Mouse (Mus musculus) granulocyte monocyte progenitor cell, adult 5-6 weeks (primary cell): ENCODE measurements at regions not wholly inside any gene's neighbourhood (a gene's known extent, or its start where the extent isn't known, plus 50 kb on each side); places are given as distances from the start of the nearest gene placed in this dataset.
A peak's percentile ranks its signal among the peaks of the same experiment; 100 is the strongest.

ENCODE experiments used
- ATAC-seq: replicated peaks from 2 replicates; pipeline ENCODE4 v1.8.0; 2016; ENCODE audit warnings: mild to moderate bottlenecking, moderate TSS enrichment, inconsistent platforms; ENCODE audit not compliant: poor library complexity, severe bottlenecking

DNA sequence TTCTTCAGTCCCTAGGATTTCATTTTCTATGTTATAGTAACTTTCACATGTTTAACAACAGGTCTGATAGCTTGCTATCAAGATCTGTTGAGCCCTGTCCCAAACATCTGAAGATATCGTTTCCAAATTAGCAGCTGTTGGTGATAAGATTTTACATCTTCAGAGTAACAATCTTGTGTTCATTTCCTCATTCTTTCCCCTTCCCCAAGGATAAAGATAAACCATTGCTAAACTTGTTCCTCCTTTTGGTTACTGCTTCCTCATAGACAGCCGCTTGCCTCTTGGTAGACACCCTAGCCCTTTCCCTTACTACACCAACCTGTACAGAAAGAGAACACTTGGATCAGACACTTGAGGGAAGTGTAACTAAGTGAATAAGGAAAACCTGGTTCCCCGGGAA, 58.6 kb downstream of the Kcnrg start:
- peak; percentile 98 for ATAC-seq

DNA sequence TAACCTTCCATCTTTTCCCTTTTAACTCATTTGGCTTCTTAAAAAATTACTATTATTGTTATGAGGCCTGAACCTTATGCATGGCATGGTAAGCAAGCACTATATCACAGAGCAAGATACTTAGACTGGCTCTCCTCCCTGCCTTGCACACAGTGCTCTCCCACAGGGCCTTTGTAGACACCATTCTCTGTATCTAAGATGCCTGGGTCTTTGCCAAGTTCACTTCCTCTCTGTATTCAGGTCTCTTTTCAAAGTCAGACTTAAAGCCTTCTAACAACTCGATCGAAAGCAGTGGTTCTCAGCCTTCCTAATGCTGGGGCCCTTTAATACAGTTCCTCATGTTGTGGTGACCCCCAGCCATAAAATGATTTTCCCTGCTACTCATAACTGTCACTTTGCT, 65.9 kb downstream of the Kcnrg start:
- ATAC-seq = peak; percentile 40

DNA sequence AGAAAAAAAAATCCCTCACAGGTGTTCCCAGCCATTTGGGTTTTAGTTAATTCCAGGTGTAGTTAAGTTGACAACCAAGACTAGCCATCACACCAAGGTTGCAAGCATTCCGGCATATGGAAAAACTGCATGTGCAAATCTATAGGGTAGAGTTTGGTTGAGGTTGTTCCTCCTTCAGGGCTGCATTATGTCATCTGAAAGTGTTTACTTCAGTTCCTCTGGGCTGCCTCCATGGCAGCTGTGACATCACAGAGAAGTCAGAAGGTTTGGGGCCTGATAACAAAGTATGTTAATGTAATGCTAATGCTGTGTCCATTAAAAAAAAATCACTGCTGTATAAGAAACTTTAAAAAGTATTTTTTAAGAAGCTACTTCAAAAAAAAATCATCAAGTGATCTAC, 70.8 kb downstream of the Kcnrg start:
- no peak for ATAC-seq

DNA sequence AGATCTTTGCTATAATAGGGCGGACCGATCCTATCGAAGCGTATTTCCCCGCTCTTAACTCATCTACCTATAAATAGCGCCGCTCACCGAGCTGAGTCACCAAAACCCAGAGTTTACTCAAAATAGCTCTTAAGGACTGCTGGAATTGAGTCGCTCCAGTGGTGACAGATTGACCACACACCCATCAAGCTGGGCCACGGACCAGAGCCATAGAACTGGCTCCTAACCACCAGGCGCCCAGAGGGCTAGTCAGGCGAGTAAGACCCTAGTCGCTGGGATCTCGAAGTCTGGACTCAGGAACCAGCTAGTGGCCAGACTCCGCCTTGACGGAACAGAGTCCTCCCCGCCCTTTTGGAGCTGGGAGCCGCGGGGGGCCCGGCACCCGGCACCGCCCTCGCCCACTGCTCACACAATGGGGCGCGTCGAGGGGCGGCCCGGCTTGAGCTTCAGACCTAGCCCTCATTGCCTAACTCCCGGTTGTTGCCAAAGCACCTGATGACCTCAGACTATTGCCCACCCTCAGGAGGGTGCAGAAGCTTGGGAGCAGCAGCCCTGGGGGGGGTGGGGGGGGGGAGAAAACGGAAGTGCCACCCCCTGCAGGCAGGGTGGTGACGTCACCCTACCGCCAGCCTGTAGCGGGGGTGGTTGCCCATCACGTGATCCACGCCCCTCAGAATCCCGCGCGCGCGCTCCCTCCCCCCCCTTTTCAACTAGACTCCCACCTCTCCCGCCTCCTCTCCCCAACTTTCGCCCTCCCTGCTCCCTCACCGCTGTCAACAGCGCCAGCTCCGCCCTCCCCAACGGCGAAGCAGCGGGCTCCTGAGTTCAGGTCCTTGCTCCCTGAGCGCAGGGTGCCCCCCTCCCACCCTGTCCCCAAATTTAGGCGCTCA, 73.8 kb downstream of the Kcnrg start:
- peak; percentile 66 for ATAC-seq

DNA sequence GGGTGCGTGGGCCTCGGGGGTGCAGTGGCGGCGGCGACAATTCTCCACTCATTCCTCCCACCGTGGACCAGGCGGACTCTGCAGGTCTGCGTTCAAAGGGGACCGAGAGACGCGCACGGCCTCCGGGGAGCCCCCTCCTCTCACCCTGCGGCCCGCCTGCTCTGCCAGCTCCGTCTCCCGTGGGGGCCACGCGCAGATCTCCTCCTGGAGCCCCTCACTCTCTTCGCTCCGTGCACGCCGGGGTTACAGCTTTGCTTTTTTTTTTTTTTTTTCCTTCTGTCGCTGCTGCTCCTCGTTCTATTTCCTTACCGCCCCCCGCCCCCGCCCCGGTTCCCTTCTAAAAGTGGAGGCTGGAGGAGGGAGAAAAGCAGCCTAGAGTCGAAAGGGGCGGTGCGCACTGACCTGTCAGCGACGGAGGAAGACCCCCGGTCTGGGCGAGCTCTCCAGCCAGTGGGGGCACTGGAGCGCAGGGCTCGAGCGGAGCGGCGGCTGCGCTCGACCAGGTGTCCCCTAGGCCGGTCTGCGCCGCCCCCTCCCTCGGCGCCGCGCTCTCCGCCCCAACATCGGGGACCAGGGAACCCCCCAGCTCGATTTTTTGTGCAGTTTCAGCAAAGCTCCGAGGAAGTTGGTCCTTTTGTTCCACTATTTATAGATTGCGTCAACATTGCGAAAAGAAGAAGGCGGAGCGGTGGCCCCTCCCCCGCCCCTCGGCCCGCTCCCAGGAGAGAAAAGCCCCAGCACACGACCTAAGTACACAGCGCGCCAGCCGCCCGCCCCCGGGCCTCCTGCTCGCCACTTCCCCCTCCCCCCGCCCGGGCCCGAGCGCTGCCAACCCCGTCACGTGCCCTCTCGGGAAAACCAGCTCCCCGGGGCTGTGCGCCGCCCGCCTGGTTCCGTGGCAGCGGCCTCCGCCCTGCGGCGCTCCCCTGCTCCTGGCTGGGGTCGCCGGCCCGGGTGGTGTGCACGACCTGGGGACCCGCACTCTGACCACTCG, 74.7 kb downstream of the Kcnrg start:
- peak; percentile 49 for ATAC-seq

DNA sequence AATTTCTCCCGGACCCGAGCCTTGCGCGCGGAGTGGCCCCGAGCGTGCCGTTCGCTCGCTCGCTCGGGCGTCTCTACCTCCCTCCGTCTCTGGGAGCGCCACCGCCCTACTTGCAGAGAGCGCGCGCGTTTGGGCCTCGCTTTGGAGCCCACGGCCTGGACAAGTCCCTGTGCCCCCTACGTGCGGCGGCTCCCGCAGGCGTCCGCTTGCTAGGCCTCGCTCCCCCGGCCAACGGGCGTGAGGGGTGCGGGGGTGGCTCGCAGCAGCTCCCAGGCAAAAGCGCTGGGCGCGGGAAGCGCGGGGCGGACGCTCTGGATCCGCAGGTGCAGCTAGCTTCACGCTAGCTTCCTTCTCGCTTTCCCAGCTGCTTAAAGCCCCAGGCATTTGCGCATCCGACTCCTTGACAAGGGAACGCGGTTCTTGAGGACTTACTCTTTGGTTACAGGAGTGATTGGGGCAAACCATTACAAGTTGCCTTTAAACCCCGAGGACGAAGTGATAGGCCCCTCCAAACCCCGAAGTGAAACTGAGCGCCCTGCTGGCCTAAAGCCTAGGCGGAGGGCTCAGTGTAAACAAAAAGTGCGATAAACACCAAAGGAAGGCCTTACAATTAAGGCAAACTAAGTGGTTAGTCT, 75.6 kb downstream of the Kcnrg start:
- peak; percentile 0; the same call in 1 of the 2 replicates for ATAC-seq

DNA sequence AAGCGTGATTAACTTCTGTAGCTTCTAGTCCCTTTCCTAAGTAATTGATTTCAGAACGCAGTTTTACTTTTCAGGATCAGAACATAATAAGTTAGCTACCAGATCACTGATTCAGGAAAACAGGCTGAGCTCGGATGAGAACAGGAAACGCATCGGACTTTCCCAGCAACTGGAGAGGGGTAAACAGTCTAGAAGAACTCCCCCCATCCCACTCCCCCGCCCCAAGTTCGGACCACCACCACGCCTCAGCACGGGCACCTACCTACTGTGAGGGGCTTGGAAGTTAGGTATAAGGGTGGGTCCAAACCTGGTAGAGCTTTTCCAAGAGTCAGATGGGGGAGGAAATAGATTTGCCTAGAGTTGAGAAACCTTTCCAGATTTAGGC, 76.1 kb downstream of the Kcnrg start:
- ATAC-seq = no peak

DNA sequence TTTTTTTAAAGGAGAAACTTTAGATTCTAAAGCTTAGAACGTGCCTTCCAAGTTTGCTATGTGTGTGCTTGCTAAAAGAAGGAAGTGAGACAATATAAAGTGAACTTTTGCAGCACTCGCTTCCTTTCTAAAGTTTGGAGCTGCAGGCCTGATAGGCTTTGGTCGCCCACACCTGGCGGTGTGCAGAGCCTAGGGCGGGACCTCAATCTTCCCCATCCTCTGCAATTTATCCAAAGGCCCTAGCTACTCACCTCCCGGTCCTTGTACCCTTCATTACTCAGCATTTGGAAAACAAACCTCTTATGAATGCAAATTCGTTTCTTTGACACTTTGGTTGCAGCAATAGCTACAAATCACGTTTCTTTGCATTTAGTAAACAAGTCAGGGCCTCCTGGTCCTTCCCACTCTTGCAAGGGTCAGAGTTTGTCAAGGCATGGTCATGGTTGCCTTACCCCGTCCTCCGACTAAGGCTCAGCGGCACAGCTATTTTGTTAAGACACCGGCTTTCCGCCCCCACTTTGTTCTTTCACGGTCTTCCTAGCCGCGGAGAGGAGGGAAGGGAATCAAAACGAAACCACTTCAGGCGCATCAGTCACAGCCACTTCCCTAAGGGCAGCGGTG, 76.6 kb downstream of the Kcnrg start:
- 0 out of 2 replicates have a peak, but pooled peaks have one; percentile 6 for ATAC-seq

DNA sequence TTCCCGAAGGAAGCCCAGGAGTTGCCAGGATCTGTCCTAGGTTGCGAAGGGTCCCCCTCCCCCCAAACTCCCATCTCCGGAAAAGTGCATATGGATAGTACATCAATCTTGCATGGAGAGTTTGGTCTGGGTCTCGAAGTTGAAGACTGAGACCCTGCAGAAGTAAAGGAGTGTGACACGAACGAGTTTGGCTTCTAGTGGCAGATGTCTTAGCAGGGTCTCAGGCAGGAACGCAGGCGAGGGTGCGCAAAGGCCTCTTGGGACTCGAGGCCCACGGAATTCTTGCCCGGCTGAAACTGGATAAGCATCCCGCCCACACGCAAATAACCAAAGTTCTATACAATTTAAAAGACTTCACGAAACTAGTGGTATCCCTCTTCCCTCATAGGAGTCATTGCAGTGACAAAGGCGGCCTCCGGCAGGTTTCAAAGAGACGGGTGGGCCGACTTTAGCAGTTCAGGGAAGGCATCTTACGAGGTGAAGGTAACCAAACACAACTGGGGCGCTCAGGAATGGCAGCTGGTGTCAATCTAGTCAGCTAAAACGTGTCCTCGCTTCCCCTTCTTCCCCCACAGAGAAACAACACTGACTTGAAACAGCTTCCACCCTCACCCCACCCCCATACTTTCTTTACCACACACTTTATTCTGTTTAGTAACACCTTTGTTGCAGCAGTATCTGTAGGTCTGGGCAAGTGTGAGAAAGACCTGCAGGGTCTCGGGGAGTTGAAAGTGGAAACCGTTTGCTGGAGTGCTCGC, 77.4 kb downstream of the Kcnrg start:
- no peak for ATAC-seq

DNA sequence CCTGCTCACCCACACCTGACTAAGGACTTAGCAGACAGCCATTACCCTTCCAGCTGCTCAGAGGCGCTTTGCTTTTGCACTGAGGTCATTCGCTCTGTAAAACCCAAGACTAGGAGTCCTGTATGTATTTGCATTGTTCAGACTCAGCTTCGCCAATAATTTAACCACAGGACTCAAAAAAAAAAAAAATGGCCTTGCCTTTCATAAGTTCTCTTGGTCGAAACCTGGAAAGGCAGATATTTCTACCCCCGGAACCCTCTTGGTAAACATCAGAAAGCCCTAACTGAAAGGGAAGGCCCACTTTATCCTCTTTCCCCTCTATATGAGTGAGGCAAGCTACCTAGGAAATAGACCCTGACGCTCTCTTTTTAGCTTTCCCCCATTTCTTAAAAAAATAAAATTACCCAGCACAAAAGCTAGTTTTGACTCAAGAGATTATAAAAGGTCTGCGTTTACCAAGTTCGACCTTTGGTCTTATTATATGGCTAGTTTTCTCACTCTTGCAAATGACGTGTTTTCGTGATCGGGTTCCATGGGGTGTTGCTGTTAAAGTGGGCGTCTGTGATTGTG, 78.1 kb downstream of the Kcnrg start:
- ATAC-seq = no peak

DNA sequence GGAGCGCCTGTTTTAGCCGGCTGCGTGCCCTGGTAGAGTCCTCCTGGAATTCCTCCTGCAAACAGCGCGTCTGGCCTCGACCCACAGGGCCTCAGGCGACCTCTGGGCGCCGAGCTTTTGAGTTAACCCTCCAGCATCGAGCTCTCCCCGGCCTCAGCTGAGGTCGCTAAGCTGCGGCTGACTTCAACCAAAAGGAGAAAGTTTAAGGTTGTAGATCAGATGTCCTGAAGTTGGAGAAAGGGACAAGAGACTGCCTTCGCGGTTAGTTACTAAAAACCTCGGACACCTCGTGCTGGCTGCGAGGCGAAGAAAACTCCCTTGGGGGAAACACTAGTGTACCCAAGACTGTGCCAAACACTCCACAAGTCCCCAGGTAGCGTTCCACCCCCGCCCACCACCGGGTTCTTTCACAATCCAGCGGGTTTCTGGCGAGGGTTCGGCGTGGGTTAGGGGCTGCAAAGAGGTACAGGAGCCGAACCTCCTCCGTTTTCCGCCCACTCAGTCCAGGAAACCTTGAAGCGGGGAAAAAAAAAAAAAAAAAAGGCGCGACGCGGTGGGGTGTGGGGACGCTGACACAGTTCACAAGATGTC, 78.9 kb downstream of the Kcnrg start:
- no peak for ATAC-seq

DNA sequence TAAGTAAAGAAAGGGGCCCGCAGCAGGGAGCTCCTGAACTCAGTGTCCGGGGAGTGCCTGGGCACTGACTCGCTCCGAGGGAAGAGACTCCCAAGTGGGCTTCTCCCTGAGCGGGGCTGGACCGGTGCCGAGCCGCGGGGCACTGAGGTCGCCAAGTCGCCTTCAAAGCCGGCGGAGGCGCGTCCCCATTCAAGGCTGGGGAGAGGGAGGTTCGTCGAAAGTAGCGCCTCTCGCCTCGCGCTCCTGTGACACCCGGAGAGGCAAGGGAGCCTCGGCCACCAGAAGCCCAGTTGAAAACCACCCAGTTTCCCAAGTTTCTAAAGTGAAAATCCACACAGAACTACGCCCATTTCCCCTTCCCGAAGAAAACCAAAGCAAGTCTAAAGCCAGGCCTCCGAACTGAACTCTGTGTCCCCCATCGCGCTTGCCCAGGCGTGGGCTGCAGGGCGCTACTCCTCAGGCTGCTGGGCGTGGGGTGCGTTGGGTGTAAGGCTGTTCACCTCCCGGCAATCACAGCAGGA, 79.6 kb downstream of the Kcnrg start:
- ATAC-seq = no peak

DNA sequence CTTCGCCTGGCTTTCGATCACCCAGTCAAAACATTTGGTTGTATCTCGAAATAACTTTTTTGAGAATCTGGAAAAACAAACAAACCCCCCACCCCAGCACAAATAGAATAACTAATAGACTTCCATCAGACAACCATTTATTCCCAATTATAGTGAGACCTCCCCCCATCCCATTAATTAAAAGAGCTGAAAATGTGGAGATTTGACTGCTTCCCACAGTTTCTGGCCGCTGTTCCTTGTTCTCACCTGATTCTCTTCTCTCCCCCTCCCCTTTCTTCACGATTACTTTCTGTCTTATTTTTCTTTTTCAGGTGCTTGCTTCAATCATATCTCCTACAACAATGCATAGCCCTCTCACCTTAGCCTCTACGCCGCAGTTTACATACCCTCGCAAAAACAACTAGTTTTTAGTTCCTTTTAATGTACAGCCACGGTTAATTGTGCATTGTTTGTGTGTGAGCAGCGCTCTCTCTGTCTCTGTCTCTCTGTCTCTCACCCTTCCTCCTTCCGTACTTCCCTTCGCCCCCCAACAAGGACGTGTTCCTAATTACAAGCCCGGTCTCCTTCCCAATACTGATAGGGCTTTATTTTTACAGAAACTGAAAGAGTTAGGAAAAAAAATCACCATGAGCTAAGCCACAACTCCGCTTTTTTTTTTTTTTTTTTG, 80.2 kb downstream of the Kcnrg start:
- ATAC-seq = no peak

DNA sequence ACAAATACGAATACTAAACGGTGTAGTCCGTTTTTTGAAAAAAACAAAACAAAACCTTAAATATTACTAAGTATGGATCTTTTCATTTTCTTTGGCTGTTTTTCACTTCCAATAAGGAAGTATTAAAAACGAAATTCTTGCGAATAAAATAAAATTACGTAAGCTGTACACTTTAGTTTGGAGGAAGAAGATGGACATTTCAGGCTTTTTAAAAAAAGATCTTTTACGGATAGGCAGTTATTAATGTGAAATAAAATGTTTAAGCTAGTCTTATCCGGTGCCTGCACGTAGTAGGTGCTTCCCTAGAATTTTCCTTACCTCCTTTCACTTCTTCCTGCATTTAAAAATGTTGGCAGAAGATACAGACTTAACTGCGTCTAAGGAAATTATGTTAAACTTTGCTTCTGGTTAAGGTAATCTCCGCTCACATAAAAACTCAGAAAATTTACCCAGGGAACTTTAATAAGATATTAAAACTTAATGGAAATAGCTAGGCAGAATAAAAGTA, 80.8 kb downstream of the Kcnrg start:
- no peak for ATAC-seq

DNA sequence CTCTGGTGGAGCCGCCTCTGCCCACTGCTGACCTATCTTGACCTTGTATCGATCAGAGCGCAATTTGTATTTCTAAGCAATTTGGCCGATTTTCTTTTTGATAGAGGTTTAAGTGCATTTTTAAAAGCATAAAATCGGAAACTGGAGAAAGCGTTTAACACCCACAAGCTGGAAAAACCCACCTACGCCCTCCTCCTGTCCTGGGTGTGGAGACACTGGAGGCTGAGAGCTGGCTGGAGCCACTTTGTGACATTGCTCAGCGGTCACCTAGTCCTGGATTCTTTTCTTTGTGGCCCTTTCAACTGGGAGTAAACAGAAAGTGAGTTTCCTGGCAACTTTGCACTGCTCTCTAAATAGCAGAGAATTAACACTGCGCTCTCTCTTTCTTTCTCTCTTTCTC, 81.4 kb downstream of the Kcnrg start:
- ATAC-seq = no peak

DNA sequence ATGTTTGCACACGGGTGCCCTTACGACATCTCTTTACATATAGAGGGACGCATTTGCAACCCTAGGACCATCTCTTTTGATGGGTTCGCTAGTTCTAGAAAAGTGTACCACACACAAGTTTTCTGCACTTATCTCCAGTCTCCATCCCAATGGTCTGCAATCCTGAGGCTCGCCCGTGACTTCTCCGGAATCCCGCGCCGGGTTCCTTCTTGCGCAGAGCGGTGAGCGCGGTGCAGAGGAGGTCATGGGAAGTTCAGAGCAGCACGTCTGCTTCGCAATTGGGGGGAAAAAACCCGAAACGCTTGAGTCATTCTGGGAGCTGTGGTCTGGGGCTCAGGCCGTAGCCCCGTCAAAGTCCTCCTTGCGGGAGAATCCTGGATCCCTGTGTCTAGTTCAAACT, 82.0 kb downstream of the Kcnrg start:
- peak; percentile 45 for ATAC-seq

DNA sequence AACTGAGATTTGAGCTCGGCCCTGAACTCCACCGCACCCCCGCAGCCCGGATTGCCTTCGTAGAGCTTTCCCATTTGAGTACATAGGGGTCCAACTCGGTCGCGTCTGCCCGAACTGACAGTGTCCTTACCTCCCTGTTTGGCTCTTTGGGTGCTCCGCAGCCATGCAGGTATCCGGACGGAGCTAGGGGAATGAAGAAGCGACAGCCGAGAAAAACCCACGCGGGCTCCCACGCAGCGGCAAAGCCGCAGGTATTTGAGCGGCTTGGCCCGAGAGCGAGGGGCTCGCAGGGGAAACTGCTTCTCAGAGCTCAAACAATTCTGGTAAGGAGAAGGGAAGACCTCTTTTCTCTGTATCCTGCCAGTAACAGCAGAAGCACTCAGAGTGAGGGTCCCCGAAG, 82.5 kb downstream of the Kcnrg start:
- no peak for ATAC-seq
